9 mouse cellular contexts compared by ENCODE assay signal in genomic region chr2:58160541-58161307, GRCm38 (mm10). TPM values are rescaled to one million over a fixed set of nuclear protein-coding genes. Genes with fewer than 3 reads are reported as not detected.
DNase-seq lines count a peak whose midpoint lies in the region; ATAC-seq and TF ChIP-seq lines count a peak whose summit lies in the region.
"Had no signal": no experiment of that assay in that cellular context is flagged by ENCODE, and none has a peak within 500 bp of the region (broad histone marks: within the 10 kb centered on the region; RNA-seq: fewer than 3 reads in every experiment).

No protein-coding gene starts in this region.

- H3K27me3 ChIP-seq in spleen, adult 2 months (ENCODE audit: control insufficient read depth, insufficient read depth, low read length) = no peaks in the 10 kb centered on the region
- H3K27me3 ChIP-seq in liver, embryonic 15.5 days = no peaks in the 10 kb centered on the region
- H3K27me3 ChIP-seq in thymus, adult 2 months (ENCODE audit: control insufficient read depth, insufficient read depth, low read length) = no peaks in the 10 kb centered on the region
- no peaks in the 10 kb centered on the region for H3K27me3 ChIP-seq in midbrain, embryonic 14.5 days (ENCODE audit: control insufficient read depth, insufficient read depth, low read length)

- no peak overlapping the region for H3K9ac ChIP-seq in liver, embryonic 15.5 days
- no peak overlapping the region for H3K9ac ChIP-seq in midbrain, embryonic 14.5 days (replicated peaks; ENCODE audit: low read length)

- no peaks in the 10 kb centered on the region for H3K9me3 ChIP-seq in liver, embryonic 15.5 days (replicated peaks)
- no peaks in the 10 kb centered on the region for H3K9me3 ChIP-seq in midbrain, embryonic 14.5 days (ENCODE audit: control insufficient read depth, low read length)
- H3K9me3 ChIP-seq: forebrain, embryonic 10.5 days had no signal

- H3K4me1 ChIP-seq in spleen, adult 2 months (ENCODE audit: control insufficient read depth, insufficient read depth, insufficient read length) = peaks cover 7% of the 10 kb centered on the region; the same call in 1 of the 2 replicates
- no peaks in the 10 kb centered on the region for H3K4me1 ChIP-seq in brown adipose tissue, adult 24 weeks (ENCODE audit: control insufficient read depth, insufficient read depth, insufficient read length, low read length)
- H3K4me1 ChIP-seq in liver, embryonic 15.5 days (replicated peaks) = 0 out of 2 replicates have a peak, but pooled peaks cover 3% of the 10 kb centered on the region
- H3K4me1 ChIP-seq in thymus, adult 2 months (replicated peaks; ENCODE audit: control insufficient read depth, insufficient read depth, low read length) = peaks cover 11% of the 10 kb centered on the region
- no peaks in the 10 kb centered on the region for H3K4me1 ChIP-seq in midbrain, embryonic 14.5 days (ENCODE audit: control insufficient read depth, insufficient read depth, low read length)
- H3K4me1 ChIP-seq: forebrain, embryonic 10.5 days had no signal

- TF ChIP-seq POLR2A in spleen, adult 2 months (IDR thresholded peaks at IDR 0.05; ENCODE audit: low read depth, low read length) = peak; percentile 2; the same call in 1 of the 2 replicates
- TF ChIP-seq POLR2A in thymus, adult 2 months (IDR thresholded peaks at IDR 0.05; ENCODE audit: control insufficient read depth, extremely low read depth, insufficient read depth, low read length, poor library complexity) = no peak

- DNase-seq in spleen, adult 2 months (ENCODE audit: low read depth in 1 of 2, low spot score in 2 of 2) = peak in 1 of 2 experiments; percentile 81
- DNase-seq in spleen, postnatal 14 days (ENCODE audit: low spot score in 2 of 2) = no peak
- peak; percentile 46 for DNase-seq in thymus, adult 2 months
- no peak for DNase-seq in layer of hippocampus, postnatal 14 days (ENCODE audit: low spot score in 2 of 2)
- DNase-seq in MN1 (ENCODE audit: low spot score) = no peak
- DNase-seq in midbrain, embryonic 14.5 days = no peak

- 3% methylated on average over 21 of the region's 21 CpGs for WGBS in spleen, adult 2 months
- 26% methylated on average over 21 of the region's 21 CpGs for WGBS in liver, embryonic 15.5 days (ENCODE audit: insufficient replicate concordance)
- 5% methylated on average over 21 of the region's 21 CpGs for WGBS in thymus, adult 2 months
- WGBS in midbrain, embryonic 14.5 days = 84% methylated on average over 21 of the region's 21 CpGs

- H3K4me3 ChIP-seq in spleen, adult 2 months (ENCODE audit: extremely low read depth, insufficient read depth, insufficient read length) = peak overlapping the region; percentile 85
- peak overlapping the region; percentile 20 for H3K4me3 ChIP-seq in brown adipose tissue, adult 24 weeks (ENCODE audit: insufficient read depth, low read depth, low read length)
- peak overlapping the region; percentile 44 for H3K4me3 ChIP-seq in liver, embryonic 15.5 days (replicated peaks)
- H3K4me3 ChIP-seq in thymus, adult 2 months (ENCODE audit: control insufficient read depth, insufficient read depth, low read length) = no peak overlapping the region; the same call in 1 of the 2 replicates
- no peak overlapping the region for H3K4me3 ChIP-seq in midbrain, embryonic 14.5 days (replicated peaks; ENCODE audit: low read depth, low read length)
- H3K4me3 ChIP-seq: forebrain, embryonic 10.5 days had no signal

- H3K4me2 ChIP-seq in liver, embryonic 15.5 days = peak overlapping the region; percentile 48
- no peak overlapping the region for H3K4me2 ChIP-seq in midbrain, embryonic 14.5 days (ENCODE audit: low read length)

- no peak for TF ChIP-seq CTCF in spleen, adult 2 months (IDR thresholded peaks at IDR 0.05; ENCODE audit: extremely low read depth, insufficient read depth, insufficient read length, insufficient replicate concordance)
- TF ChIP-seq CTCF in thymus, adult 2 months (IDR thresholded peaks at IDR 0.05; ENCODE audit: borderline replicate concordance, control insufficient read depth, extremely low read depth, insufficient read depth, low read length, poor library complexity) = no peak

- peak overlapping the region; percentile 73 for H3K27ac ChIP-seq in spleen, adult 2 months (ENCODE audit: insufficient read depth, low read length)
- H3K27ac ChIP-seq in brown adipose tissue, adult 24 weeks (replicated peaks; ENCODE audit: low read depth, low read length) = peak overlapping the region; percentile 65
- no peak overlapping the region for H3K27ac ChIP-seq in liver, embryonic 15.5 days (replicated peaks)
- H3K27ac ChIP-seq in thymus, adult 2 months (ENCODE audit: control insufficient read depth, insufficient read depth, low read length) = peak overlapping the region; percentile 50
- H3K27ac ChIP-seq in midbrain, embryonic 14.5 days (replicated peaks; ENCODE audit: low read depth, low read length) = no peak overlapping the region
- H3K27ac ChIP-seq: forebrain, embryonic 10.5 days had no signal

- H3K36me3 ChIP-seq in spleen, adult 2 months (ENCODE audit: control insufficient read depth, insufficient read depth, low read length) = no peaks in the 10 kb centered on the region
- H3K36me3 ChIP-seq in liver, embryonic 15.5 days (replicated peaks) = no peaks in the 10 kb centered on the region
- no peaks in the 10 kb centered on the region for H3K36me3 ChIP-seq in thymus, adult 2 months (ENCODE audit: control insufficient read depth, insufficient read depth, low read length)
- H3K36me3 ChIP-seq in midbrain, embryonic 14.5 days (ENCODE audit: control insufficient read depth, insufficient read depth, low read length) = no peaks in the 10 kb centered on the region
- H3K36me3 ChIP-seq: forebrain, embryonic 10.5 days had no signal

- ATAC-seq in liver, embryonic 15.5 days (ENCODE audit: insufficient read depth) = no peak
- ATAC-seq in midbrain, embryonic 14.5 days (ENCODE audit: low FRiP score, low TSS enrichment) = no peak

RNA-seq across cellular contexts. Expression of gene Cytip, which starts 34.6 kb away (rescaled TPM):
- polyA plus RNA-seq in spleen, adult 2 months (2012; rRNA removed) = 152 and 254 TPM in 2 replicates
- polyA plus RNA-seq in brown adipose tissue, adult 24 weeks (2012; ENCODE audit: insufficient read depth, insufficient read length, missing spikeins) = 1.6 and 2.4 TPM in 2 replicates
- 3.3 and 3.4 TPM in 2 replicates for polyA plus RNA-seq in liver, embryonic 15.5 days (2015; fragmentation: Nextera tagmentation; extraction: Ambion mirVana)
- polyA plus RNA-seq in thymus, adult 2 months (2012; rRNA removed) = 284 and 293 TPM in 2 replicates
- total RNA-seq in layer of hippocampus, postnatal 14 days (2021) = under 1 TPM; 0.07 to 0.31 TPM
- 0.38 TPM in 1 of 2 replicates, not detected in the other for polyA plus RNA-seq in midbrain, embryonic 14.5 days (2014; fragmentation: Nextera tagmentation; extraction: Ambion mirVana)

Comparison
In these comparisons a context has a peak if more than half of its experiments do, and no peak if none do; other contexts are left out.
1. H3K27ac ChIP-seq: peak in spleen, adult 2 months (single experiment), brown adipose tissue, adult 24 weeks (single experiment) and thymus, adult 2 months (single experiment); none in liver, embryonic 15.5 days (single experiment) and midbrain, embryonic 14.5 days (single experiment).
2. H3K4me3 ChIP-seq: peak in spleen, adult 2 months (single experiment), brown adipose tissue, adult 24 weeks (single experiment) and liver, embryonic 15.5 days (single experiment); none in thymus, adult 2 months (single experiment) and midbrain, embryonic 14.5 days (single experiment).
3. RNA of gene Cytip, which starts 34.6 kb away (polyA plus RNA-seq): 284 to 293 TPM in thymus, adult 2 months and 152 to 254 TPM in spleen, adult 2 months; 3.3 to 3.4 TPM in liver, embryonic 15.5 days, 1.6 to 2.4 TPM in brown adipose tissue, adult 24 weeks and 0.38 TPM in midbrain, embryonic 14.5 days; every median in the first group is over 10 times any median in the second.